Mouse (Mus musculus) testis, adult 2 months (tissue): ENCODE data around the gene Tnpo1.

Experiments used
- CTCF ChIP-seq: fragments of 200-500 bp; IDR thresholded peaks from 2 replicates; pipeline ENCODE4 v1.5.1; 2012; ENCODE audit warnings: low read depth, mild to moderate bottlenecking, inconsistent platforms, low read length, moderate library complexity; ENCODE audit not compliant: control insufficient read depth, insufficient read depth, insufficient replicate concordance
- POLR2A ChIP-seq: fragments of 200-500 bp; IDR thresholded peaks from 2 replicates; pipeline ENCODE4 v1.6.1; 2012; ENCODE audit warnings: low read depth, mild to moderate bottlenecking, inconsistent platforms, low read length, moderate library complexity; ENCODE audit not compliant: control insufficient read depth

- TF ChIP-seq CTCF (no peak), POLR2A (no peak)
Observed at GRCm38 (mm10) chr13:98915591-98915990, 10.6 kb downstream of the Tnpo1 start.
